Mouse (Mus musculus) embryonic stem cell, embryonic (primary cell): ENCODE results near the gene Fis1.

ENCODE experiments used
- CTCF ChIA-PET, 4 experiments: fragments of 300-600 bp in 2 of 4; fragments of 350-600 bp in 2 of 4; sonication (Branson Sonifier 250); formaldehyde crosslinking; loops; one replicate each; lab custom pipeline; 2022; ENCODE audit warnings: inconsistent platforms in 2 of 4; lab: Charles Lee
- POLR2A ChIA-PET, 4 experiments: fragments of 300-600 bp in 2 of 4; fragments of 350-600 bp in 2 of 4; sonication (Branson Sonifier 250); formaldehyde crosslinking; loops; one replicate each; lab custom pipeline; 2022; ENCODE audit warnings: antibody characterized with exemption in 4 of 4, inconsistent platforms in 1 of 4; lab: Charles Lee

The Fis1 gene

GRCm38 (mm10) chr5:136952153-136952552, 922 bp upstream of the Fis1 start:
- ChIA-PET POLR2A (interaction anchor here (0.6 to 43.5 kb wide), 49 partner anchors 5 to 995 kb away, joined by 3 to 1492 read pairs (median 5); partner anchors contain the start of genes Ap1s1 (in 2 of the 4), Cldn15 (in 2 of the 4), Fis1 (in 2 of the 4) and Ift22 (in 2 of the 4)), CTCF (interaction anchor here (0.6 to 4.7 kb wide), 16 partner anchors 9 to 792 kb away, joined by 3 to 37 read pairs (median 7); no protein-coding TSS in a partner anchor)

- POLR2A ChIA-PET: interaction anchor here (0.5 to 43.5 kb wide), 53 partner anchors 6 to 996 kb away, joined by 3 to 1492 read pairs (median 4); partner anchors contain the start of genes Ap1s1 (in 2 of the 4), Cldn15 (in 2 of the 4), Fis1 (in 2 of the 4) and Plod3 (in 2 of the 4)
- CTCF ChIA-PET: interaction anchor here (0.6 to 4.7 kb wide), 25 partner anchors 9 to 1337 kb away, joined by 3 to 37 read pairs (median 6); partner anchors contain the start of genes Ift22 (in 1 of the 4), Plod3 (in 1 of the 4) and Znhit1 (in 1 of the 4)
These were observed 421 bp downstream of the Fis1 start for GRCm38 (mm10) chr5:136953440-136953951.

GRCm38 (mm10) chr5:136955622-136956021, 2.5 kb downstream of the Fis1 start:
- ChIA-PET CTCF (interaction anchor here in 1 of 4 experiments (1.0 to 1.2 kb wide), 3 partner anchors 12 to 32 kb away, joined by 3 to 4 read pairs (median 3); partner anchors contain the start of genes Plod3 and Znhit1), POLR2A (interaction anchor here in 3 of 4 experiments (1.7 to 43.5 kb wide), 6 partner anchors 4 to 33 kb away, joined by 5 to 1492 read pairs (median 907); partner anchors contain the start of genes Cldn15 (in 2 of the 3), Fis1 (in 2 of the 3) and Znhit1 (in 1 of the 3))

GRCm38 (mm10) chr5:136957250-136957649, 4.2 kb downstream of the Fis1 start:
- CTCF ChIA-PET: interaction anchor here in 1 of 4 experiments (0.7 kb wide), 1 partner anchor 13 kb away, joined by 3 read pairs; no protein-coding TSS in a partner anchor

GRCm38 (mm10) chr5:136958991-136959605, 6.0 kb downstream of the Fis1 start:
- POLR2A ChIA-PET: interaction anchor here in 3 of 4 experiments (0.6 to 43.5 kb wide), 7 partner anchors 7 to 56 kb away, joined by 3 to 1492 read pairs (median 5); partner anchors contain the start of genes Fis1 (in 2 of the 3), Cldn15 (in 1 of the 3), Plod3 (in 1 of the 3) and Znhit1 (in 1 of the 3)

More at GRCm38 (mm10) chr5:136957250-136957649, 4.2 kb downstream of the Fis1 start:
- POLR2A ChIA-PET: interaction anchor here in 2 of 4 experiments (1.1 to 43.5 kb wide), 5 partner anchors 2 to 30 kb away, joined by 3 to 1492 read pairs (median 907); partner anchors contain the start of genes Cldn15 (in 2 of the 2), Fis1 (in 2 of the 2) and Znhit1 (in 1 of the 2)

GRCm38 (mm10) chr5:136960053-136960452, 7.0 kb downstream of the Fis1 start:
- CTCF ChIA-PET: interaction anchor here (0.6 to 1.9 kb wide), 9 partner anchors 12 to 188 kb away, joined by 3 to 7 read pairs (median 3); no protein-coding TSS in a partner anchor

More at GRCm38 (mm10) chr5:136958991-136959605, 6.0 kb downstream of the Fis1 start:
- CTCF ChIA-PET: interaction anchor here in 1 of 4 experiments (0.8 to 1.3 kb wide), 3 partner anchors 16 to 124 kb away, joined by 3 to 5 read pairs (median 4); no protein-coding TSS in a partner anchor

GRCm38 (mm10) chr5:136961334-136961982, 8.4 kb downstream of the Fis1 start:
- POLR2A ChIA-PET: interaction anchor here (0.5 to 43.5 kb wide), 37 partner anchors 5 to 1332 kb away, joined by 3 to 1492 read pairs (median 4); partner anchors contain the start of genes Fis1 (in 4 of the 4), Ift22 (in 2 of the 4), Plod3 (in 2 of the 4) and Ache (in 1 of the 4)
- CTCF ChIA-PET: interaction anchor here (0.6 to 3.1 kb wide), 51 partner anchors 8 to 541 kb away, joined by 3 to 37 read pairs (median 5); partner anchors contain the start of genes Fis1 (in 2 of the 4), Plod3 (in 2 of the 4), Ache (in 1 of the 4) and Ap1s1 (in 1 of the 4)

More at GRCm38 (mm10) chr5:136960053-136960452, 7.0 kb downstream of the Fis1 start:
- POLR2A ChIA-PET: interaction anchor here in 3 of 4 experiments (0.6 to 43.5 kb wide), 7 partner anchors 6 to 818 kb away, joined by 3 to 1492 read pairs (median 5); partner anchors contain the start of genes Fis1 (in 2 of the 3), Cldn15 (in 1 of the 3) and Znhit1 (in 1 of the 3)

- POLR2A ChIA-PET: interaction anchor here (0.5 to 43.5 kb wide), 42 partner anchors 4 to 1332 kb away, joined by 3 to 1492 read pairs (median 4); partner anchors contain the start of genes Fis1 (in 4 of the 4), Plod3 (in 2 of the 4), Ache (in 1 of the 4) and Ap1s1 (in 1 of the 4)
These were observed 8.9 kb downstream of the Fis1 start for GRCm38 (mm10) chr5:136961983-136962461.

DNA sequence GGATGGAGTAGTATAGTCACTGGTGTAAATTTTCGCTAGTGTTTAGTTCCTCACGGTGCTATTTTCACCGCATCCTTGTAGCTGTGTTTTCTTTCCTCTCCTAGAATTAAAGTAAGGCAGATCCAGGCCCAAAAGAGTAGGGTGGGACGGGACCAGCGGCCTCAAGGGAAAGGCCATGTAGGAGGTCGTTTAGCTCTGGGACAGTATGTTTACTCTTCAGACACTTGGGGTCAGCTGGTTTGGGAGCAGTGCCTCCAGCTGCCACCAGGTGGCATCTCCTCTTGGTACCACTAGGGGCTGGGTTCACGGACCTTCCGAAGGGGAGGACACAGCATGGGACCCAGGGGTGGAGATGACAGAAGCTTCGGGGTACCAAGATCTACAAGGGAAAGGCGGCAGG, 9.4 kb downstream of the Fis1 start:
- CTCF ChIA-PET: interaction anchor here (0.5 to 3.1 kb wide), 75 partner anchors 8 to 1111 kb away, joined by 3 to 37 read pairs (median 5); partner anchors contain the start of genes Fis1 (in 4 of the 4), Plod3 (in 3 of the 4), Ache (in 2 of the 4) and Ift22 (in 2 of the 4)

More at GRCm38 (mm10) chr5:136961983-136962461, 8.9 kb downstream of the Fis1 start:
- CTCF ChIA-PET: interaction anchor here (0.5 to 3.1 kb wide), 70 partner anchors 8 to 1067 kb away, joined by 3 to 37 read pairs (median 5); partner anchors contain the start of genes Fis1 (in 4 of the 4), Plod3 (in 3 of the 4), Ache (in 2 of the 4) and Ap1s1 (in 1 of the 4)

GRCm38 (mm10) chr5:136962966-136963540, 10.0 kb downstream of the Fis1 start:
- ChIA-PET CTCF (interaction anchor here (0.5 to 3.1 kb wide), 54 partner anchors 7 to 1112 kb away, joined by 3 to 37 read pairs (median 5); partner anchors contain the start of genes Fis1 (in 4 of the 4), Ache (in 2 of the 4), Plod3 (in 2 of the 4) and Ap1s1 (in 1 of the 4)), POLR2A (interaction anchor here (0.6 to 43.5 kb wide), 28 partner anchors 3 to 1333 kb away, joined by 3 to 1492 read pairs (median 4); partner anchors contain the start of genes Fis1 (in 4 of the 4), Ache (in 1 of the 4), Cldn15 (in 1 of the 4) and Ift22 (in 1 of the 4))

More for the DNA sequence above, 9.4 kb downstream of the Fis1 start:
- POLR2A ChIA-PET: interaction anchor here (0.6 to 43.5 kb wide), 37 partner anchors 4 to 1333 kb away, joined by 3 to 1492 read pairs (median 4); partner anchors contain the start of genes Fis1 (in 4 of the 4), Plod3 (in 2 of the 4), Ache (in 1 of the 4) and Ap1s1 (in 1 of the 4)

DNA sequence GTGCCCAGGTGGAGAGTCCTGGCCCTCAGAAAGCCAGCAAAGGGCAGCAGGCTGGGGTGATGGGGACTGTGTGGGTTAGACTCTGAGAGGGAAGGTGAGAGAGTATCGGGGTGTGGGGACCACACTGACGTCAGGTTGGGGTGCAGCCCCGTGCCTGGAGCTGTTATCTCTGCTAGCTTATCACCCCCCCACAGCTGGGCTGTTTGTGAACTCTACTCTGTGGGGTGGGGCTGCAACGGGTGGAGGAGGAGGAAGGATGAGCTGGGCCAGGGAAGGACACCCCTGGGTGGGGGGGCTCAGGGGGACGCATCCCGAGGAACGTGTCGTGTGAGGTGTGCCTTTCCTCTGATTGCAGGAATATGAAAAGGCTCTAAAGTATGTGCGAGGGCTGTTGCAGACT, 12.1 kb downstream of the Fis1 start:
- CTCF ChIA-PET: interaction anchor here in 2 of 4 experiments (1.3 to 7.4 kb wide), 4 partner anchors 12 to 29 kb away, joined by 3 to 59 read pairs (median 7); partner anchors contain the start of gene Fis1 (in 1 of the 2)
- POLR2A ChIA-PET: interaction anchor here in 2 of 4 experiments (0.7 to 43.5 kb wide), 8 partner anchors 1 to 151 kb away, joined by 3 to 1492 read pairs (median 18); partner anchors contain the start of genes Fis1 (in 2 of the 2), Cldn15 (in 1 of the 2), Plod3 (in 1 of the 2) and Trim56 (in 1 of the 2)

GRCm38 (mm10) chr5:136965686-136966085, 12.6 kb downstream of the Fis1 start:
- ChIA-PET POLR2A (interaction anchor here in 2 of 4 experiments (1.4 to 43.5 kb wide), 7 partner anchors 1 to 67 kb away, joined by 3 to 1492 read pairs (median 32); partner anchors contain the start of genes Fis1 (in 2 of the 2), Cldn15 (in 1 of the 2) and Plod3 (in 1 of the 2)), CTCF (interaction anchor here in 2 of 4 experiments (1.0 to 7.4 kb wide), 5 partner anchors 13 to 138 kb away, joined by 4 to 59 read pairs (median 10); partner anchors contain the start of gene Fis1 (in 1 of the 2))

DNA sequence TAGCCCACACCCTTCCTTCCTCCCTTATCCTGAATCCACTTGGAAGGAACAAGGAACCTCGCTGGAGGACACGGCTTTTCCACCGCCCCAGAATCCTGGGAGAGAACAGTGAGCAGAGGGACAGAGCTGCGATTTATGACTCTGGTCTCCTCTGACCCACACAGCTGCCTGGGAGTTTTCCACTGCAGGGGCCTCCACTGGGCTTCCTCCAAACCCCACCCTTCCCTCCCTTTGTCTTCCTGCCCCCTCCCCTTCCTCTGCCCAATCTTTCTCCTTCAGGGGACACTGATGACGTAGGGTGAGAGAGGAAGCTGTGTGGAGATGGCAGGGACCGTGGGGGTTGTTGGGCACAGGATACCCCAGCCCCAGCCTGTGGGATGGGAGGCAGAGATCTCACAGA, 13.3 kb downstream of the Fis1 start, which contains the start of gene Cldn15:
Cldn15 (plus strand) TSS at position 286 of the 400 bp plus-strand sequence.
- ChIA-PET POLR2A (interaction anchor here in 3 of 4 experiments (0.6 to 43.5 kb wide), 12 partner anchors 0 to 783 kb away, joined by 3 to 1492 read pairs (median 4); partner anchors contain the start of genes Fis1 (in 2 of the 3), Cldn15 (in 1 of the 3) and Plod3 (in 1 of the 3)), CTCF (interaction anchor here (0.8 to 7.4 kb wide), 10 partner anchors 16 to 248 kb away, joined by 3 to 59 read pairs (median 5); partner anchors contain the start of genes Plod3 (in 1 of the 4) and Znhit1 (in 1 of the 4))

- ChIA-PET CTCF (interaction anchor here (0.8 to 7.4 kb wide), 10 partner anchors 15 to 249 kb away, joined by 3 to 59 read pairs (median 5); partner anchors contain the start of genes Plod3 (in 1 of the 4) and Znhit1 (in 1 of the 4)), POLR2A (interaction anchor here in 3 of 4 experiments (0.6 to 43.5 kb wide), 12 partner anchors 1 to 782 kb away, joined by 3 to 1492 read pairs (median 4); partner anchors contain the start of genes Fis1 (in 2 of the 3), Cldn15 (in 1 of the 3) and Plod3 (in 1 of the 3))
These were observed 13.9 kb downstream of the Fis1 start for GRCm38 (mm10) chr5:136966861-136967455.
